Mouse (Mus musculus) heart, embryonic 13.5 days (tissue): ENCODE results near the gene Tec. TPM values are rescaled to one million over a fixed set of nuclear protein-coding genes. Genes with fewer than 3 reads are reported as not detected.

ENCODE experiments used
- ATAC-seq: fragments of 200-750 bp; cut with Nextera tagmentation; 2 replicates; pipeline ENCODE4 v1.8.0; 2017; ENCODE audit warnings: moderate TSS enrichment; ENCODE audit not compliant: insufficient number of reproducible peaks, low FRiP score, low TSS enrichment; ENCODE audit errors: extremely low read depth
- H3K27ac ChIP-seq: fragments of 300-500 bp; sonication (generic); replicated peaks from 2 replicates; pipeline ENCODE4 v1.5.1; 2015; ENCODE audit warnings: moderate library complexity, mild to moderate bottlenecking, inconsistent platforms
- H3K27me3 ChIP-seq: fragments of 300-500 bp; sonication (generic); replicated peaks from 2 replicates; pipeline ENCODE4 v1.6.1; 2015; ENCODE audit warnings: mild to moderate bottlenecking, inconsistent platforms
- H3K36me3 ChIP-seq: fragments of 300-500 bp; sonication (generic); 2 replicates; pipeline ENCODE4 v1.6.1; 2015; ENCODE audit warnings: mild to moderate bottlenecking, inconsistent platforms
- H3K4me1 ChIP-seq: fragments of 300-500 bp; sonication (generic); 2 replicates; pipeline ENCODE4 v1.6.1; 2015; ENCODE audit warnings: inconsistent platforms
- H3K4me2 ChIP-seq: fragments of 300-500 bp; sonication (generic); 2 replicates; pipeline ENCODE4 v1.6.1; 2015; ENCODE audit warnings: inconsistent platforms, mild to moderate bottlenecking, moderate library complexity
- H3K4me3 ChIP-seq: fragments of 300-500 bp; sonication (generic); 2 replicates; pipeline ENCODE4 v1.5.1; 2015; ENCODE audit warnings: moderate library complexity, mild to moderate bottlenecking, inconsistent platforms
- H3K9ac ChIP-seq: fragments of 300-500 bp; sonication (generic); 2 replicates; pipeline ENCODE4 v1.6.1; 2015; ENCODE audit warnings: inconsistent platforms, mild to moderate bottlenecking, moderate library complexity
- H3K9me3 ChIP-seq: fragments of 300-500 bp; sonication (generic); 2 replicates; pipeline ENCODE4 v1.6.1; 2016; ENCODE audit warnings: inconsistent platforms
- WGBS: fragments of 180-500 bp; shearing (Covaris S2); methylation state at CpG from one replicate; pipeline ENCODE4 v1.1.7; 2015; ENCODE audit warnings: mixed read lengths; 5-methylcytosine and 5-hydroxymethylcytosine counted together
- polyA plus RNA-seq: library from polyadenylated mRNA; unstranded; fragments of >200 nt; fragmentation: Nextera tagmentation; extraction: Ambion mirVana; gene quantifications from 2 replicates; pipeline ENCODE4 v1.2.1, GENCODE M21; 2015

The Tec gene
- polyA plus RNA-seq, 1 experiment from 2014 or later, result 15.1 TPM

- Histone ChIP-seq H3K4me3 (no peak overlapping the region), H3K4me2 (no peak overlapping the region), H3K9ac (no peak overlapping the region), H3K4me1 (peaks cover 30% of the 10 kb centered on the region), H3K9me3 (0 out of 2 replicates have a peak, but pooled peaks cover 6% of the 10 kb centered on the region), H3K27me3 (0 out of 2 replicates have a peak, but pooled peaks cover 4% of the 10 kb centered on the region), H3K36me3 (peaks cover 15% of the 10 kb centered on the region), H3K27ac (no peak overlapping the region)
- ATAC-seq, result no peak
- WGBS, result 84% methylated on average over 9 of the region's 9 CpGs
These were observed 5.1 kb downstream of the Tec start for GRCm38 (mm10) chr5:72863166-72863565.

DNA sequence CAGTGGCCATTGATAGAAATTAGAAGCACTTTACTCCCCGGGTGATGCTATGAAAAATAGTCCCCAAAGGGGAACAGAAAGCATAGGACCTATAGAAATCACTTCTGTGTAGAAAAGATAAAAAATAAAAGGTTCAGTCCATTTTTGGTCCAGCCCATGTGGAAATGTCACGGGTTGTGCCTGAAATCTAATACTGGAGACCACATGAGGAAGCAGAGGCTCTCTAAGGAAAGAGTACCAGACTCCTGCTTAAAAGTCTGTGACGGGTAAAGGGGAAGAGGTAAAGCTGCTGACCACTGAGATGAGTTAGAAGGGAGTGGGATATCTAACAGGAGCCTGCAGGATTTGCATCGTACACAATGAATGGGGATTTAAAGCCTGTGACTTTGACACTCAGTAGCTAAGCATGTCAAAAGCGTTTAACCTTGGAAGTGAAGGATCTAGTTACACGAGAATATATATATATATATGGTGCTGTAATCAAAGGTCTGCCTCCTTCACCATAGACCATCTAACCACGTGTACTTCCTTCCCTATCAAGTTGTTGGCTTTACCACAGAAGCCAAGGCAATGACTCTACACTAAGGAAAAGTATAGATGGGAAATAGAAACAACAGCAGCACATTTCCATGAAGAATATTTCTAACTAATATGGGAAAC, 6.4 kb downstream of the Tec start:
- Histone ChIP-seq H3K9ac (no peak overlapping the region), H3K36me3 (peaks cover 15% of the 10 kb centered on the region), H3K4me3 (no peak overlapping the region), H3K27me3 (0 out of 2 replicates have a peak, but pooled peaks cover 1% of the 10 kb centered on the region), H3K4me1 (peaks cover 28% of the 10 kb centered on the region), H3K27ac (no peak overlapping the region), H3K4me2 (no peak overlapping the region), H3K9me3 (0 out of 2 replicates have a peak, but pooled peaks cover 6% of the 10 kb centered on the region)
- 70% methylated on average over 7 of the region's 7 CpGs for WGBS
- no peak for ATAC-seq

DNA sequence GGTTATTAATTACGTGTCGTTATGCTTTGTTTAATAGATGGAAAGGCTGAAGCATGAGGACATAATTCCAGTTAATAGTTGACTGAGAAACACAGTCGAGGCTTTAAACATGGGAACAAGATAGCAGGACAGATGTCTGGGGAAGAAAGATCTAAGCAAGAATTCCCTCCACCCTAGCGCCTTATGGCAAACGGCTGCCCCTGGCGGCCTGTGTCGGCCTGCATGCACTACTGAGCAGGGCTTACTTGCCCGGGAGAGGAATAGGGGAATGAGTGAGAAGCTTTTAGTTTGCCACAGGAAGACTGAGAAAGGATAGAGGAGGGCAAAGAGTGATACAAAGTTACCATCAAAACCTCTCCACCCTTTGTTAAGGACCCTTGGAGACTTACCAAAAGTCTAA, 7.4 kb downstream of the Tec start:
- no peak overlapping the region for H3K9ac ChIP-seq
- 0 out of 2 replicates have a peak, but pooled peaks cover 6% of the 10 kb centered on the region for H3K9me3 ChIP-seq
- 75% methylated on average over 8 of the region's 8 CpGs for WGBS
- no peak overlapping the region for H3K4me2 ChIP-seq
- H3K36me3 ChIP-seq, result peaks cover 15% of the 10 kb centered on the region
- no peak overlapping the region for H3K27ac ChIP-seq
- no peaks in the 10 kb centered on the region for H3K27me3 ChIP-seq
- H3K4me3 ChIP-seq, result no peak overlapping the region
- peaks cover 29% of the 10 kb centered on the region for H3K4me1 ChIP-seq
- ATAC-seq, result no peak

GRCm38 (mm10) chr5:72858306-72858705, 10.0 kb downstream of the Tec start:
- H3K27me3 ChIP-seq, result no peaks in the 10 kb centered on the region
- WGBS, result 84% methylated on average over 12 of the region's 12 CpGs
- ATAC-seq, result no peak

DNA sequence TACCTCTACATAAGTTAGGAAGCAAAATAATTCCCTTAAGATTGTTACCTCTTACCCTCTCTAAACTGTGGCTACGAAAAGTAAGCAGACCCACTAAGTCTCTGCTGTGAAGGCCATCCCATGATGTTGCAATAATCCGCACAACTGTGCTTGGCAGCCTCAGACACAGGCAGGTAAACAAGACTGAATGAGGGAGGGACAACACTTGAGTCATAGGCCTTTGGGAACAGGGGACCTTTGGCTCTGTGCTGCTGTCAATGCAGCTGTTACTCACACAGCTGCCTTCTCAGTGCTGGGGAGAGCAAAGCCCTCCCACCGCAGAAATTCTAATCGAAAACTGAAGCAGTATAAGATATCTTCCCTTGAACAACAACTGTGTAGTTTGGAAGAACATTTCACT, 10.5 kb downstream of the Tec start:
- Histone ChIP-seq H3K4me3 (no peak overlapping the region), H3K27me3 (no peaks in the 10 kb centered on the region), H3K9me3 (0 out of 2 replicates have a peak, but pooled peaks cover 6% of the 10 kb centered on the region), H3K4me1 (peaks cover 41% of the 10 kb centered on the region), H3K36me3 (peaks cover 15% of the 10 kb centered on the region), H3K9ac (no peak overlapping the region), H3K4me2 (no peak overlapping the region), H3K27ac (no peak overlapping the region)
- WGBS, result 85% methylated on average over 4 of the region's 4 CpGs
- ATAC-seq, result no peak

More at GRCm38 (mm10) chr5:72858306-72858705, 10.0 kb downstream of the Tec start:
- Histone ChIP-seq H3K36me3 (peaks cover 15% of the 10 kb centered on the region), H3K9me3 (0 out of 2 replicates have a peak, but pooled peaks cover 6% of the 10 kb centered on the region), H3K4me1 (peaks cover 40% of the 10 kb centered on the region), H3K4me2 (no peak overlapping the region), H3K4me3 (no peak overlapping the region), H3K27ac (no peak overlapping the region), H3K9ac (no peak overlapping the region)

GRCm38 (mm10) chr5:72856255-72856878, 11.9 kb downstream of the Tec start:
- H3K9me3 ChIP-seq, result 0 out of 2 replicates have a peak, but pooled peaks cover 6% of the 10 kb centered on the region
- no peak overlapping the region for H3K4me3 ChIP-seq
- no peak overlapping the region for H3K4me2 ChIP-seq
- WGBS, result 79% methylated on average over 8 of the region's 8 CpGs
- H3K27ac ChIP-seq, result peak overlapping the region; percentile 87
- peaks cover 15% of the 10 kb centered on the region for H3K36me3 ChIP-seq
- no peaks in the 10 kb centered on the region for H3K27me3 ChIP-seq
- ATAC-seq, result no peak
- H3K4me1 ChIP-seq, result peaks cover 53% of the 10 kb centered on the region
- H3K9ac ChIP-seq, result no peak overlapping the region

DNA sequence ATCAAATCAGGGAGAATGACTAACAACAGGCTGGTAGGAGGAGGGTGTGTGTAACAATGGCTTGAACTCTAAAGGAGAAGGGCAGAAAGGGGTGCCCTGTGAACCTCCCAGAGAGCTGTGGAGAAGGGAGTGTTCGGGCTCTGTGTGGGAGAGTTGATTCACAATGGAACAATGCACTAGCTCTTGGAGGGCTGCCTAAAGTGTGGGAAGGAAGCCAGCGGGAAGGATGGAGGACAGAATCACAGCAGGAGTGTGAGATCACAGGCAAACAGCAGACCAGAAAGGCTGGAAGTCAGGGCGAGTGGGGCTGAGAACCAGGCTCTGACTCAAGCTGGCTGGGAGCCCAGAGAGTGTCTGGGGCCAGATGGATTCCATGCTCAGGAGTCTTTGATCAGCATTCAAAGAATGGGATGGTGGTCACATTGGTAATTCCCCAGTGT, 12.6 kb downstream of the Tec start:
- Histone ChIP-seq H3K4me1 (peaks cover 60% of the 10 kb centered on the region), H3K9ac (peak overlapping the region; percentile 34; the same call in 1 of the 2 replicates), H3K27me3 (no peaks in the 10 kb centered on the region), H3K36me3 (peaks cover 15% of the 10 kb centered on the region), H3K4me3 (no peak overlapping the region), H3K9me3 (0 out of 2 replicates have a peak, but pooled peaks cover 6% of the 10 kb centered on the region), H3K27ac (peak overlapping the region; percentile 87), H3K4me2 (no peak overlapping the region)
- peak; percentile 79; the same call in 1 of the 2 replicates for ATAC-seq
- 5% methylated on average over 3 of the region's 3 CpGs for WGBS

DNA sequence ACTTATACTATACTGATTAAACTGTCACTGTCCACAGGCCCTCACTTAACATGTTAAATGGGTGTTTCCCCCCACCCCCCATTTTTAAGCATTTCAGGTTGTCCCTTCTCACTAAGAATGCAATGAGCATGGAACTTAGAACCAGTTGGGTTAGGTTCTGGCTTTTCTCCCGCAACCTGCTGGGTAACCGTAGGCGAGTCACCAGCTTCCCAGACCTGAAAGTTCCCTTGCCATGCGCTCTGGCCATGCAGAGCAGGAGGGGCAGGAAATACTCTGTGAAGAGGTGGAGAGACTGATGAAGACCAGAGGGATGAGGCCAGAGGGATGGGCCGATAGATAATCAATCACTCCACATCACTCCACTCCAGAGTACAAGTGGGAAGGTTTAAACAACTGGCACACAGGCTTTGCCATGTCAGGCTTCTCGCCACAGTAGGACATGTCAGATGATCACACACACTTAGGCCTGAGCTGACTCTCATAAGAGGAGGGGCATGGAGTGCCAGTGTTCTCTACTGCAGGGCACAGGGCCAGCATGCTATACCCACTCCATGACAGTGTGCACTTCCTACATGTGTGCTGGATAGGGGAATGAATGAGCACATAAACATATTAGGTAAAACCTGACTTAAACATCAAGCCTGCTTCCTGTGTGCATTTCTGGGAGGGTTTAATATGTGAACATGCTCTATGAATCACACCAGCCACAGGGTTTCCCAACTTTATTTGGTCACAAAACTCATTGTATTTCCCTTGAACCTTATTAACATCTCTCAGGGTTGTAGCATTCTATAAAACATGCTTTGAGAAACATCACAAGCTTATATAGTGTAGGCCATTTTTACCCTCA, 13.9 kb downstream of the Tec start:
- no peak overlapping the region for H3K4me3 ChIP-seq
- no peaks in the 10 kb centered on the region for H3K9me3 ChIP-seq
- no peak for ATAC-seq
- no peak overlapping the region for H3K4me2 ChIP-seq
- H3K36me3 ChIP-seq, result peaks cover 6% of the 10 kb centered on the region
- peaks cover 63% of the 10 kb centered on the region for H3K4me1 ChIP-seq
- WGBS, result 66% methylated on average over 6 of the region's 6 CpGs
- H3K27ac ChIP-seq, result peak overlapping the region; percentile 9; the same call in 1 of the 2 replicates
- no peak overlapping the region for H3K9ac ChIP-seq
- no peaks in the 10 kb centered on the region for H3K27me3 ChIP-seq

DNA sequence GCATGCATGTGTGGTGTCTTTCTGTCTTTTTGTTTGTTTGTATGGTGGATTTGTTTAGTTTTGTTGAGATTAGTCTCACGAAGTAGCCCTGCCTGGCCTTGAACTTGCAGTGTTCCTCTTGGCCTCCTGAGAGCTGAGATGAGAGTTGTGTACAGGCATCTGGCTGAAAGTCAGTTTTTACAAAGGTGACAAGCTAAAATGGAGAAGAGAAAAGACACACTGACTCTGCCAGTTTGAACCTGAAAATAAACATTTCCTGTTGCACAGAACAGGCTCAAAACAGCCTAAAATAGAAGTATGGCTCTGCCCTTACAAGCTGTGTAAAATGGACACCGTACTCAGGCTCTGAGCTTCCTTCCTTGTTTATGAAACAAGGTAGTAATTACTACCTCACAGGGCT, 14.9 kb downstream of the Tec start:
- Histone ChIP-seq H3K9me3 (no peaks in the 10 kb centered on the region), H3K4me1 (peaks cover 72% of the 10 kb centered on the region), H3K9ac (no peak overlapping the region), H3K4me2 (no peak overlapping the region), H3K36me3 (no peaks in the 10 kb centered on the region), H3K27ac (no peak overlapping the region), H3K27me3 (no peaks in the 10 kb centered on the region), H3K4me3 (no peak overlapping the region)
- ATAC-seq, result no peak
- WGBS, result 71% methylated on average over 2 of the region's 2 CpGs

GRCm38 (mm10) chr5:72852301-72852995, 15.8 kb downstream of the Tec start:
- Histone ChIP-seq H3K9me3 (no peaks in the 10 kb centered on the region), H3K27me3 (no peaks in the 10 kb centered on the region), H3K4me1 (peaks cover 75% of the 10 kb centered on the region), H3K36me3 (no peaks in the 10 kb centered on the region), H3K4me2 (no peak overlapping the region), H3K27ac (no peak overlapping the region), H3K4me3 (no peak overlapping the region), H3K9ac (no peak overlapping the region)
- WGBS, result 59% methylated on average over 7 of the region's 7 CpGs
- ATAC-seq, result no peak
